Mouse (Mus musculus) embryonic facial prominence, embryonic 12.5 days (tissue): ENCODE results near the gene Kdm1a. TPM values are rescaled to one million over a fixed set of nuclear protein-coding genes. Genes with fewer than 3 reads are reported as not detected.

Source experiments
- ATAC-seq: fragments of 200-750 bp; cut with Nextera tagmentation; 2 replicates; pipeline ENCODE4 v1.8.0; 2017; ENCODE audit not compliant: insufficient number of reproducible peaks, insufficient read depth, low FRiP score, low TSS enrichment
- H3K27ac ChIP-seq: fragments of 300-500 bp; sonication (generic); 2 replicates; pipeline ENCODE4 v1.5.1; 2016; ENCODE audit warnings: mild to moderate bottlenecking
- H3K27me3 ChIP-seq: fragments of 300-500 bp; sonication (generic); 2 replicates; pipeline ENCODE4 v1.6.1; 2016; ENCODE audit warnings: mild to moderate bottlenecking, moderate library complexity
- H3K36me3 ChIP-seq: fragments of 300-500 bp; sonication (generic); 2 replicates; pipeline ENCODE4 v1.6.1; 2016; ENCODE audit warnings: mild to moderate bottlenecking
- H3K4me1 ChIP-seq: fragments of 300-500 bp; sonication (generic); 2 replicates; pipeline ENCODE4 v1.6.1; 2016
- H3K4me2 ChIP-seq: fragments of 300-500 bp; sonication (generic); replicated peaks from 2 replicates; pipeline ENCODE4 v1.6.1; 2016; ENCODE audit warnings: mild to moderate bottlenecking, moderate library complexity
- H3K4me3 ChIP-seq: fragments of 300-500 bp; sonication (generic); 2 replicates; pipeline ENCODE4 v1.5.1; 2016; ENCODE audit warnings: mild to moderate bottlenecking
- H3K9ac ChIP-seq: fragments of 300-500 bp; sonication (generic); 2 replicates; pipeline ENCODE4 v1.6.1; 2016; ENCODE audit warnings: mild to moderate bottlenecking, moderate library complexity
- H3K9me3 ChIP-seq: fragments of 300-500 bp; sonication (generic); 2 replicates; pipeline ENCODE4 v1.6.1; 2016; ENCODE audit warnings: mild to moderate bottlenecking, moderate library complexity
- WGBS: fragments of 180-500 bp; shearing (Covaris S2); methylation state at CpG from one replicate; pipeline ENCODE4 v1.1.7; 2016; 5-methylcytosine and 5-hydroxymethylcytosine counted together
- polyA plus RNA-seq: library from polyadenylated mRNA; unstranded; fragments of >200 nt; fragmentation: Nextera tagmentation; extraction: Ambion mirVana; gene quantifications from 2 replicates; pipeline ENCODE4 v1.2.1, GENCODE M21; 2016

Kdm1a gene
- polyA plus RNA-seq, 1 experiment from 2014 or later = 79.9 TPM

GRCm38 (mm10) chr4:136600536-136600935 is 2.0 kb downstream of the Kdm1a start:
- ATAC-seq = no peak
- Histone ChIP-seq H3K9ac (0 out of 2 replicates have a peak overlapping the region, but pooled peaks have one; percentile 100), H3K4me2 (peak overlapping the region; percentile 68), H3K36me3 (no peaks in the 10 kb centered on the region), H3K4me1 (peaks cover 15% of the 10 kb centered on the region), H3K27ac (no peak overlapping the region), H3K4me3 (peak overlapping the region; percentile 98), H3K9me3 (no peaks in the 10 kb centered on the region), H3K27me3 (no peaks in the 10 kb centered on the region)
- 83% methylated on average over 2 of the region's 2 CpGs for WGBS

- no peaks in the 10 kb centered on the region for H3K9me3 ChIP-seq
- H3K27me3 ChIP-seq = no peaks in the 10 kb centered on the region
- H3K4me3 ChIP-seq = no peak overlapping the region
- 97% methylated on average over 3 of the region's 3 CpGs for WGBS
- H3K9ac ChIP-seq = no peak overlapping the region
- no peak overlapping the region for H3K4me2 ChIP-seq
- no peak overlapping the region for H3K27ac ChIP-seq
- peaks cover 17% of the 10 kb centered on the region for H3K4me1 ChIP-seq
- H3K36me3 ChIP-seq = no peaks in the 10 kb centered on the region
- no peak for ATAC-seq
Measured at GRCm38 (mm10) chr4:136599869-136600268, 2.7 kb downstream of the Kdm1a start.

- 91% methylated on average over 7 of the region's 7 CpGs for WGBS
Measured at GRCm38 (mm10) chr4:136598268-136598876, 4.2 kb downstream of the Kdm1a start.

GRCm38 (mm10) chr4:136595221-136595620 is 7.3 kb downstream of the Kdm1a start:
- H3K4me2 ChIP-seq = no peak overlapping the region
- no peak for ATAC-seq
- H3K9ac ChIP-seq = no peak overlapping the region
- H3K9me3 ChIP-seq = no peaks in the 10 kb centered on the region
- no peaks in the 10 kb centered on the region for H3K27me3 ChIP-seq
- H3K4me3 ChIP-seq = no peak overlapping the region
- no peak overlapping the region for H3K27ac ChIP-seq
- 81% methylated on average over 6 of the region's 6 CpGs for WGBS
- H3K36me3 ChIP-seq = peaks cover 2% of the 10 kb centered on the region; the same call in 1 of the 2 replicates
- H3K4me1 ChIP-seq = peaks cover 7% of the 10 kb centered on the region

More at GRCm38 (mm10) chr4:136598268-136598876, 4.2 kb downstream of the Kdm1a start:
- ATAC-seq = no peak
- H3K9me3 ChIP-seq = no peaks in the 10 kb centered on the region
- H3K4me1 ChIP-seq = peaks cover 17% of the 10 kb centered on the region
- no peaks in the 10 kb centered on the region for H3K27me3 ChIP-seq
- H3K4me3 ChIP-seq = no peak overlapping the region
- H3K36me3 ChIP-seq = no peaks in the 10 kb centered on the region
- no peak overlapping the region for H3K4me2 ChIP-seq
- no peak overlapping the region for H3K27ac ChIP-seq
- H3K9ac ChIP-seq = no peak overlapping the region

- Histone ChIP-seq H3K27ac (no peak overlapping the region), H3K4me1 (peaks cover 7% of the 10 kb centered on the region), H3K4me2 (no peak overlapping the region), H3K9me3 (no peaks in the 10 kb centered on the region), H3K27me3 (no peaks in the 10 kb centered on the region), H3K4me3 (no peak overlapping the region), H3K36me3 (peaks cover 3% of the 10 kb centered on the region; the same call in 1 of the 2 replicates), H3K9ac (no peak overlapping the region)
- 90% methylated on average over 2 of the region's 2 CpGs for WGBS
- no peak for ATAC-seq
Measured at GRCm38 (mm10) chr4:136594006-136594405, 8.5 kb downstream of the Kdm1a start.

- H3K36me3 ChIP-seq = peaks cover 3% of the 10 kb centered on the region; the same call in 1 of the 2 replicates
- no peaks in the 10 kb centered on the region for H3K9me3 ChIP-seq
- no peak overlapping the region for H3K27ac ChIP-seq
- H3K27me3 ChIP-seq = no peaks in the 10 kb centered on the region
- H3K9ac ChIP-seq = no peak overlapping the region
- no peak overlapping the region for H3K4me2 ChIP-seq
- no peak for ATAC-seq
- peaks cover 3% of the 10 kb centered on the region; the same call in 1 of the 2 replicates for H3K4me1 ChIP-seq
- no peak overlapping the region for H3K4me3 ChIP-seq
- 81% methylated on average over 4 of the region's 4 CpGs for WGBS
Measured at GRCm38 (mm10) chr4:136592111-136592510, 10.4 kb downstream of the Kdm1a start.

GRCm38 (mm10) chr4:136588003-136588402 is 14.5 kb downstream of the Kdm1a start:
- Histone ChIP-seq H3K9me3 (no peaks in the 10 kb centered on the region), H3K4me3 (no peak overlapping the region), H3K27ac (no peak overlapping the region), H3K36me3 (peaks cover 8% of the 10 kb centered on the region; the same call in 1 of the 2 replicates), H3K4me1 (no peaks in the 10 kb centered on the region), H3K9ac (no peak overlapping the region), H3K4me2 (no peak overlapping the region), H3K27me3 (no peaks in the 10 kb centered on the region)
- no peak for ATAC-seq
- WGBS = 91% methylated on average over 4 of the region's 4 CpGs

- Histone ChIP-seq H3K27ac (no peak overlapping the region), H3K27me3 (no peaks in the 10 kb centered on the region), H3K9me3 (no peaks in the 10 kb centered on the region), H3K9ac (no peak overlapping the region), H3K36me3 (peaks cover 8% of the 10 kb centered on the region; the same call in 1 of the 2 replicates), H3K4me2 (no peak overlapping the region), H3K4me3 (no peak overlapping the region), H3K4me1 (no peaks in the 10 kb centered on the region)
- 78% methylated on average over 4 of the region's 4 CpGs for WGBS
- 0 out of 2 replicates have a peak, but pooled peaks have one; percentile 35 for ATAC-seq
Measured at GRCm38 (mm10) chr4:136587221-136587827, 15.2 kb downstream of the Kdm1a start.

GRCm38 (mm10) chr4:136581885-136582284 is 20.6 kb downstream of the Kdm1a start:
- 0 out of 2 replicates have a peak, but pooled peaks cover 10% of the 10 kb centered on the region for H3K36me3 ChIP-seq
- H3K27me3 ChIP-seq = no peaks in the 10 kb centered on the region
- H3K4me3 ChIP-seq = no peak overlapping the region
- no peak overlapping the region for H3K9ac ChIP-seq
- H3K4me2 ChIP-seq = no peak overlapping the region
- no peak for ATAC-seq
- 94% methylated on average over 3 of the region's 3 CpGs for WGBS
- no peaks in the 10 kb centered on the region for H3K9me3 ChIP-seq
- H3K4me1 ChIP-seq = no peaks in the 10 kb centered on the region
- no peak overlapping the region for H3K27ac ChIP-seq

GRCm38 (mm10) chr4:136569998-136570397 is 32.5 kb downstream of the Kdm1a start:
- H3K9ac ChIP-seq = no peak overlapping the region
- H3K9me3 ChIP-seq = no peaks in the 10 kb centered on the region
- no peak overlapping the region for H3K4me2 ChIP-seq
- H3K27ac ChIP-seq = no peak overlapping the region
- no peaks in the 10 kb centered on the region for H3K4me1 ChIP-seq
- H3K27me3 ChIP-seq = no peaks in the 10 kb centered on the region
- H3K36me3 ChIP-seq = peaks cover 60% of the 10 kb centered on the region
- H3K4me3 ChIP-seq = no peak overlapping the region
- ATAC-seq = no peak

- Histone ChIP-seq H3K9me3 (no peaks in the 10 kb centered on the region), H3K4me3 (no peak overlapping the region), H3K4me1 (no peaks in the 10 kb centered on the region), H3K36me3 (peaks cover 73% of the 10 kb centered on the region), H3K4me2 (no peak overlapping the region), H3K27me3 (no peaks in the 10 kb centered on the region), H3K27ac (no peak overlapping the region), H3K9ac (no peak overlapping the region)
- ATAC-seq = no peak
- WGBS = 83% methylated on average over 3 of the region's 3 CpGs
Measured at GRCm38 (mm10) chr4:136568629-136569028, 33.9 kb downstream of the Kdm1a start.

GRCm38 (mm10) chr4:136562755-136563154 is 39.8 kb downstream of the Kdm1a start:
- Histone ChIP-seq H3K4me1 (no peaks in the 10 kb centered on the region), H3K27ac (no peak overlapping the region), H3K27me3 (no peaks in the 10 kb centered on the region), H3K4me2 (no peak overlapping the region), H3K9ac (no peak overlapping the region), H3K4me3 (no peak overlapping the region), H3K36me3 (peaks cover 75% of the 10 kb centered on the region), H3K9me3 (no peaks in the 10 kb centered on the region)
- WGBS = 87% methylated on average over 6 of the region's 6 CpGs
- no peak for ATAC-seq
